Mouse (Mus musculus) common myeloid progenitor, adult 5-6 weeks (primary cell): Measurements from ENCODE around the gene Grifin. TPM values are rescaled to one million over a fixed set of nuclear protein-coding genes. Genes with fewer than 3 reads are reported as not detected.

ENCODE experiments used
- ATAC-seq: replicated peaks from 2 replicates; pipeline ENCODE4 v1.8.0; 2016; ENCODE audit warnings: low read depth, mild to moderate bottlenecking, moderate TSS enrichment, inconsistent platforms; ENCODE audit not compliant: poor library complexity, severe bottlenecking
- total RNA-seq: library from RNA; stranded (forward); fragments of 200-1000, 187-1606 nt; gene quantifications from 2 replicates; pipeline ENCODE4 v1.2.3, GENCODE M21; 2017

The Grifin gene
- total RNA-seq, 1 experiment from 2014 or later: not detected

DNA sequence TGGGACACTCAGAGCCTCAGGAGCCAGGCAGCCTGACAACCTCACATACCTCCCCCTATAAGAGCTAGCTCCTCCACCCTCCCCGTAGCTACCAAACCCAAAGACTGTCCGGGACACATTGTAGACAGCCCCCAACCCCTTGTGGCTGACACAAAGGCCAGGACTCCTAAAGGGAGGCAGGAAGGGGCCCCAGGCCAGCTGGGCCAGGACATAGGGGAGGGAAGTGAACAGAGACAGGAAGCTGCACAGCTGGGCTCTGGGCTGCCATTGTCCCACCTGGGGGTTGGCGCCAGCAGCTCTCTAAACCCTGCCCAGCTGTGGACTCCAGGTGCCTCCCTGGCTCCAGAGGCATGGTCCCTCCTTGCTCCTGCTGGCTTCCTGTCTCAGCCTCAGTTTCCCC lies 8.0 kb downstream of the Grifin start:
- ATAC-seq: no peak

DNA sequence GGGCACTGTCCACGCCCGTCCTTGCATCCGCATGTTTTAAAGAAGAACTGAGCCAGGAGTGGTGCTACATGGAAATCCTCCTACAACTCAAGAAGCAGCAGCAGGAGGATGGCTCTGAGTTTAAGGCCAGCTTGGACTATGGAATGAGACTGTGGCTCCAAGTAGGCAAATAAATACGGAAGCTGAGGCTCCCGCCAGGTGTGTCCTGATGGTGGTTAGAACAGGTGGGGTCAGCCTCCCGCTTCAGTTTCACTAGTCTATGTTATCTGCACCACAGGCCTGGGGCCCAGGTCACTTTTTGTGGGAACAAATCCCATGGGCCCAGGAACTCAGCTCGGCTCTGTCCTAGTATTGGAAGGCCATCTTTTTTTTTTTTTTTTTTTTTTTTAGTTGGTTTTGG lies 11.2 kb downstream of the Grifin start:
- ATAC-seq: no peak

DNA sequence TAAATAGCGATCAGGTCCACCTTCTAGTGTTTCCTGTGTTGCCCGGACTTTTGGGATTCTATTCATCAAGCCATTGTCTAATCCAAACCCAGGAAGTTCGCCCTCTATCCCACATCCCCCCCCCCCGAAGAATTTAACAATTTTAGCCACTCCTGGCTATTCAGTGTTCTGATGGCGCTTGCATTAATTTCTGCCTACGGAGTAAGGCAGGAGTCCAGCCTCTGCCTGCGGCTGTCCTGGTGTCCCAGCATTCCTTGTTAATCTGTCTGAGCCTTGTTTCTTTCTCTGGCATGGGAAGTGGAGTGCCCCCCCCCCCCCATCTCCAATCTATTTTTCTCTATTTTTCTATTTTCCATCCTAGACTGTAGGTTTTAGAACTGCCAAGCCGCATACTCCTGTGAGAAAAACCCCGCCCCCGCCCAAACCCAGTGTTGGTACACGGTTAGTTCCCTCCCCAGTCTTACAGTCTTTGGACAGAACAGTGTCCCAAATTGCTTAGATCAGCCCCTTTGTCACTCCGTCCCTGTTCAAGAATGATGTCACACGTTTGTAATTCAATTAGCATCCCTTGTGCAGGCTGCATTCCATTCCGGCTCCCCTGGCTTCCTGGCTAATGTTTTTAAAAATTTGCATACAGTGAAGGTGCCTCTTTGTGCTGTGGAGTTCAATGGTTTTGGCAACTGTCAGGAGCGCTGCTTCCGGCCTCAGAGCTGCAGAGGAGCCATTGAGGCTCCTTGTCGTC lies 15.4 kb downstream of the Grifin start:
- no peak for ATAC-seq

- no peak for ATAC-seq
Observed at GRCm38 (mm10) chr5:140546332-140546731, 18.5 kb downstream of the Grifin start.

DNA sequence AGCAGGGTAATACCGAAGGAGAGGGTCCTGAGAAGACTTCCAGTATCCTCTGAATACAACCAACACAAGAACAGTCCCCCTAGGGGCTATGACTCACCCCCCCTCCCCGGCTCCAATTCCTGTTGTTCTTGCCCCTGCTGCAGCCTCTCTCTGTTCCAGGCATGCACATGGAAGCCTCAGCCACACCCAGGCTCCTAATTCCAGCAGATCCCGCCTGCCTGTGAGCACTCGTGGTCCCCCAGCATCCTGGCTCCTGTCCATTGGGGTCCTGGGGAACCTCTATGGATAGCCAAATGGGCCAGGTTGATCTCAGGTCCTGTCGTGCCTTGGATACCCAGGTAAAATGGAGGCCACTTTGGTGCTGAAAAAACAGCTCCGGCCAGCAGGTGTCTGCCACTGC lies 19.2 kb downstream of the Grifin start:
- no peak for ATAC-seq

- ATAC-seq: no peak
Observed at GRCm38 (mm10) chr5:140542811-140543575, 21.9 kb downstream of the Grifin start.

DNA sequence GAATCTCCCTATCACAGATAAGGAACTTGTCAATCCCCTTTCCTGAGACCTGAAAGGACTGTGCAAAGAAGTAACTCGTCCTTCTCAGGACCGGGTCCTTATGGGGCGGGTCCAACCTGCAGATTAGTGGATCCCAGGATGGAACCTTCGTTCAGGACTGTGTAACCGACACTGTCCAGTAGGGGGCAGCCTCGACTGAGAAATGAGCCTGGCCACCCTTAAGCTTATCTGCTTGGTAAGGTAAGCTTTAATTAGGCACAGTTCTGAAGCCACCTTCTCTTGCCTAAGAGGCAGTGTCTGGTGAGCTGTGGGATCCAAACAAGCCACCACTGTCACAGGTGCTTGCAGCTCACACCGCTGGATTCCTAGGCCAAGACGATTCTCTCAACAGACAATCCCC lies 24.8 kb downstream of the Grifin start:
- ATAC-seq: peak; percentile 83

GRCm38 (mm10) chr5:140538111-140538683 lies 26.7 kb downstream of the Grifin start:
- ATAC-seq: no peak

- ATAC-seq: no peak
Observed at GRCm38 (mm10) chr5:140526754-140527153, 38.1 kb downstream of the Grifin start.

DNA sequence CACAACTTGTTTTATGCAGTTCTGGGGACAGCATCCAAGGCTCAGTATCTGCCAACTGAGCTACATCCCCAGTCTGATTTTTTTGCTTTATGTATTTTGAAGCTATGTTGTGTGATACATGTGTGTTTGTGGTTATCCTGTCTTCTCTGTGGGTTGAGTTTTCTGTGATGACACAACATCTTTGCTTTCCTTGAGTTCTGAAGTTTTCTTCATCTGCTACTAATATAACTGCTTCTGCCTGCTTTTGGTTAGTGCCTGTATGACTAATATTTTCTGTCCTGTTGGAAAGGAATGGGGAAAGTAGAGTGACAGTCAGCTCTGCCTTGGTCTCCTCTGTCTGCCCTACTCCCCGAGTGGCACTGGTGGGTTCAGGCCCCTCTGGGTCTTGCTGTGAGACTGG lies 43.7 kb downstream of the Grifin start:
- ATAC-seq: no peak

DNA sequence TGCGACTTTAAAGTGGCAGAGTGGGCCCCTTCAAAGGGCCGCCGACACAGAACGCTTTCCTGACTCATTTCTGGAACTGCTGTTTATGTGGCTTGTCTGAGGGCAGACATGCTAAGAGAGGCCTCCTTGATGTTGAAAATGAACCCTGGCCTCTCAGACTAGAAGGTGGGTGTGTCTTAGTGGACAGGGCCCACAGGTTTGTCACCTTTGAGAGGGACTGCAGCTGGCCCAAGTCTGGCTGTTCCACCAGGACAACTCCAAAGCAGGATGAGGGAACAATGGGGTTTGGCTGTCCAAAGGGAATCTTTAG lies 47.0 kb downstream of the Grifin start:
- no peak for ATAC-seq

- no peak for ATAC-seq
Observed at GRCm38 (mm10) chr5:140517159-140517920, 47.5 kb downstream of the Grifin start.

DNA sequence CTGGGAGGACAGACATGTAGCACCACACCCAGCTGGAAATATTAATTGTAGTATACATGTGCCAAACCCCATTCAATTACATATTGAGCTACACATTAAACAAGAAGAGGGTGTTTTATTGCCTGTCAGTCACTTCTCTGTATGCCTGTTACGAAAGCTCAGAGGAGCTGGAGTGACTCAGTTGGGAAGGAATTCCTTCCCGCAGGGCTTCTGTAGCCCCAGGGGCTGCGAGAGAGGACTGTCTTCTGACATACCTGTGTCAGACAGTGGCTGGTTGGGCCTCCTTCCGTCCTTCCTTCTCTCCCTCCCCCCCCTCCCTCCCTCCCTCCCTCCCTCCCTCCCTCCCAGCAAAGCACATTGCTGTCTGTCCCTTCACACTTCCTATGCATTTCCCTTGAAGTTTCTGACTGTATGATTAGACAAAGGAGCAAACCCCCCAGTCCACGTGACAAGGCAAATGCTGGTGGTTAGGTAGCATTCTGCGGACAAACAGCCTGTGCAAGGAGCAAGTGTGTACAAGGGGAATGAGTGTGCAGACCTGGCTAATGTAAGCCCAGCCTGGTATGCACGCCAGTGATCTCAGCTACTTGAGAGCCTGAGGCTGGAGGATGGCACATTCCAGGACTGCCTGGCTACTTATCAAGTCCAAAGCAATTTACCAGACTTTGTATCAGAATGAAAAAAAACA lies 49.9 kb downstream of the Grifin start:
- peak; percentile 67 for ATAC-seq

- peak; percentile 14; the same call in 1 of the 2 replicates for ATAC-seq
Observed at GRCm38 (mm10) chr5:140513921-140514320, 51.0 kb downstream of the Grifin start.

Other genes with a start within 250 kb of the Grifin start
- 54.5 and 60.1 TPM in 2 replicates for gene Mad1l1, start 243.5 kb downstream of the Grifin start, total RNA-seq
- gene Nudt1, start 243.4 kb downstream of the Grifin start, total RNA-seq: 32.2 and 40.0 TPM in 2 replicates
- gene Mrm2, start 233.2 kb downstream of the Grifin start, total RNA-seq: 8.4 and 12.0 TPM in 2 replicates
- 3.9 and 5.5 TPM in 2 replicates for gene Snx8, start 175.8 kb downstream of the Grifin start, total RNA-seq
- 212 and 281 TPM in 2 replicates for gene Eif3b, start 145.7 kb downstream of the Grifin start, total RNA-seq
- gene Gm4869, start 119.4 kb downstream of the Grifin start, total RNA-seq: not detected in 2 replicates
- 10.1 and 15.3 TPM in 2 replicates for gene Chst12, start 59.5 kb downstream of the Grifin start, total RNA-seq
- 23.8 and 41.0 TPM in 2 replicates for gene Lfng, start 42.2 kb upstream of the Grifin start, total RNA-seq
- 14.4 and 20.2 TPM in 2 replicates for gene Ttyh3, start 84.0 kb upstream of the Grifin start, total RNA-seq
- gene Iqce, start 137.3 kb upstream of the Grifin start, total RNA-seq: 7.9 and 9.8 TPM in 2 replicates
- gene Brat1, start 139.9 kb upstream of the Grifin start, total RNA-seq: 13.1 and 13.6 TPM in 2 replicates
- gene Amz1, start 159.1 kb upstream of the Grifin start, total RNA-seq: 0.10 and 2.4 TPM in 2 replicates